Mouse (Mus musculus): ENCODE measurements around the gene Ankrd7. TPM values are rescaled to one million over a fixed set of nuclear protein-coding genes. Genes with fewer than 3 reads are reported as not detected.
A peak's percentile ranks its signal among the peaks of the same experiment; 100 is the strongest.

Ankrd7 gene
- total and polyA plus RNA-seq, 3 experiments = 0.20 TPM; not detected in 2

DNA sequence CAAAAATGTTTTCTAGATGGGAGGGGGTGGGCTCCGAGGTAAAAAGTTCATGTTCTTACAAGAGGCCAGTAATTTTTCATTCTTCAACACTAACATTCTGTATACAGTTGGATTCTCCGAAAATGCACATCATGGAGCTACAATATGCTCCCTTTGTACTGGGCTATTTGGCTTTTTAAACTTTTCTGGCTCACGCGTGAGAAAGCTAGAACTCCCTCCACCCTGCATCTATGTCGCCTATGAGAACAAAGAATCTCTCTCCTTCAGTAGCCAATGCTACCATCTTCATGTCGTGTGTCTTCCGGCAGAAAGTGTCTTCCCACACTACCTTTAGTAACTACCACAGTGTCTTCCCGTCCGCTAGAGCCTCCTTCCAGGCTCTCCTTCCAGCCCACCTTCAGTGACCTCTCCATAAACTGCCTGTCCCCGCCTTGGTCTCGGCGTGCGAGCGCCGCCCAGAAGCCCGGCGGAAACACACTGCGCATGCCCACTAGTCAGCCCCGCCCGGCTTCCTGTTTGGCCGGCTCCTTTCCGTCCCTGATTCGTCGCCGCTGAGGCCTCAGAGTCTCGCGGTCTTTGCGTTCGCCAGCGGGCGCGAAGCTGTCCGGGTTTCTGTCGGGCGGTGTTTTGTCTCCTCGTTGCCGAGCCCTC is 17.9 kb upstream of the Ankrd7 start, which contains the start of gene Lsm8:
TSS of gene Lsm8 (plus strand) at position 529 of the 651 bp plus-strand sequence.
- Histone ChIP-seq H3K79me2 (replicated peaks; ENCODE audit: control insufficient read depth, extremely low read depth, insufficient read depth, poor library complexity, severe bottlenecking) (peaks cover 12% of the 10 kb centered on the region), H3K27me3 (replicated peaks) (no peaks in the 10 kb centered on the region), H3K9me3 (replicated peaks; ENCODE audit: low read length) (no peaks in the 10 kb centered on the region), H3K4me1 (ENCODE audit: control insufficient read depth in 1 of 2, insufficient read depth in 2 of 2) (peaks cover 0 to 18% of the 10 kb centered on the region in 2 experiments; a peak in 2 of 4 replicates), H3K9ac (ENCODE audit: insufficient read depth, low read depth) (peak within 1 kb of the TSS; percentile 92), H3K27ac (ENCODE audit: insufficient read depth, low read depth) (peak within 1 kb of the TSS; percentile 65; the same call in 1 of the 2 replicates), H3K36me3 (replicated peaks in 1 of 2; ENCODE audit: control insufficient read depth in 1 of 2, insufficient read depth in 1 of 2, low read length in 1 of 2) (peaks cover 0 to 23% of the 10 kb centered on the region in 2 experiments), H3K4me2 (ENCODE audit: insufficient read depth, low read depth, poor library complexity, severe bottlenecking) (peak within 1 kb of the TSS; percentile 98), H3K4me3 (replicated peaks in 1 of 3; ENCODE audit: low read depth in 2 of 3, low read length in 2 of 3, poor library complexity in 1 of 3) (peak within 1 kb of the TSS; percentile 76 to 91 (median 84))
- TF ChIP-seq CTCF (conservative IDR thresholded peaks at IDR 0.05 in 1 of 2, IDR thresholded peaks at IDR 0.05 in 1 of 2; ENCODE audit: low read depth in 2 of 2, low read length in 2 of 2) = no peak
- no peak for TF ChIP-seq JUN (IDR thresholded peaks at IDR 0.05; ENCODE audit: insufficient read depth, low read depth, low read length)
- TF ChIP-seq IRF4 (IDR thresholded peaks at IDR 0.05; ENCODE audit: low read depth, low read length) = peak; percentile 16; the same call in 1 of the 2 replicates
- 0 out of 2 replicates have a peak, but pooled peaks have one; percentile 38 for TF ChIP-seq POLR2AphosphoS2 (IDR thresholded peaks at IDR 0.05; ENCODE audit: low read depth, low read length)
- no peak for TF ChIP-seq USF2 (conservative IDR thresholded peaks at IDR 0.05; ENCODE audit: low read depth, low read length)
- peak; percentile 92 for TF ChIP-seq POLR2A (IDR thresholded peaks at IDR 0.05; ENCODE audit: low read depth, low read length)
- TF ChIP-seq RAD21 (IDR thresholded peaks at IDR 0.05; ENCODE audit: low read depth, low read length) = no peak
- TF ChIP-seq E2F4 (IDR thresholded peaks at IDR 0.05; ENCODE audit: insufficient replicate concordance, low read depth, low read length) = peak; percentile 64; the same call in 1 of the 2 replicates
- no peak for TF ChIP-seq JUND (conservative IDR thresholded peaks at IDR 0.05; ENCODE audit: low read depth, low read length)
- no peak for TF ChIP-seq EP300 (IDR thresholded peaks at IDR 0.05; ENCODE audit: low read length)
- TF ChIP-seq ZC3H11A (IDR thresholded peaks at IDR 0.05; ENCODE audit: low read depth, low read length) = no peak
- TF ChIP-seq SIN3A (IDR thresholded peaks at IDR 0.05; ENCODE audit: low read length) = peak; percentile 74
- TF ChIP-seq KAT2A (IDR thresholded peaks at IDR 0.05; ENCODE audit: insufficient replicate concordance, low read length) = peak; percentile 80; the same call in 1 of the 2 replicates
- TF ChIP-seq GABPA (IDR thresholded peaks at IDR 0.05; ENCODE audit: insufficient replicate concordance, low read depth, low read length) = no peak
- TF ChIP-seq MAFK (IDR thresholded peaks at IDR 0.05; ENCODE audit: insufficient replicate concordance, low read length) = no peak
- TF ChIP-seq PAX5 (IDR thresholded peaks at IDR 0.05; ENCODE audit: low read length) = no peak
- TF ChIP-seq ZMIZ1 (IDR thresholded peaks at IDR 0.05; ENCODE audit: low read depth, low read length) = 0 out of 2 replicates have a peak, but pooled peaks have one; percentile 62
- TF ChIP-seq ETS1 (conservative IDR thresholded peaks at IDR 0.05; ENCODE audit: low read depth, low read length) = no peak
- peak; percentile 36; the same call in 1 of the 2 replicates for TF ChIP-seq MAZ (IDR thresholded peaks at IDR 0.05; ENCODE audit: low read depth, low read length)
- TF ChIP-seq BHLHE40 (IDR thresholded peaks at IDR 0.05; ENCODE audit: low read depth, low read length) = no peak
- TF ChIP-seq MEF2A (IDR thresholded peaks at IDR 0.05; ENCODE audit: borderline replicate concordance, low read depth, low read length) = no peak
- TF ChIP-seq TCF12 (IDR thresholded peaks at IDR 0.05; ENCODE audit: low read depth, low read length) = peak; percentile 86
- TF ChIP-seq ZKSCAN1 (IDR thresholded peaks at IDR 0.05; ENCODE audit: borderline replicate concordance, low read depth, low read length) = no peak
- peak; percentile 83 for TF ChIP-seq TBP (conservative IDR thresholded peaks at IDR 0.05; ENCODE audit: low read depth, low read length)
- peak; percentile 92 for TF ChIP-seq NRF1 (IDR thresholded peaks at IDR 0.05; ENCODE audit: low read depth, low read length)
- TF ChIP-seq UBTF (IDR thresholded peaks at IDR 0.05; ENCODE audit: low read depth, low read length) = 0 out of 2 replicates have a peak, but pooled peaks have one; percentile 28
- peak; percentile 94 for TF ChIP-seq ELF1 (IDR thresholded peaks at IDR 0.05; ENCODE audit: low read depth, low read length)
- no peak for TF ChIP-seq MAX (IDR thresholded peaks at IDR 0.05; ENCODE audit: low read length)
- TF ChIP-seq SMC3 (IDR thresholded peaks at IDR 0.05; ENCODE audit: low read depth, low read length) = no peak
- TF ChIP-seq NELFE (IDR thresholded peaks at IDR 0.05; ENCODE audit: low read depth, low read length) = peak; percentile 90; the same call in 1 of the 2 replicates
- no peak for TF ChIP-seq ZNF384 (IDR thresholded peaks at IDR 0.05; ENCODE audit: low read depth, low read length)
- TF ChIP-seq USF1 (IDR thresholded peaks at IDR 0.05; ENCODE audit: low read depth, low read length) = no peak
- TF ChIP-seq RCOR1 (conservative IDR thresholded peaks at IDR 0.05; ENCODE audit: low read depth, low read length) = no peak; the same call in 1 of the 2 replicates
- TF ChIP-seq CHD1 (IDR thresholded peaks at IDR 0.05; ENCODE audit: low read depth, low read length) = no peak
- peak; percentile 80 for TF ChIP-seq HCFC1 (IDR thresholded peaks at IDR 0.05; ENCODE audit: low read depth, low read length)
- peak; percentile 99 for TF ChIP-seq CHD2 (IDR thresholded peaks at IDR 0.05; ENCODE audit: low read length)
- peak; percentile 60; the same call in 1 of the 2 replicates for TF ChIP-seq MXI1 (IDR thresholded peaks at IDR 0.05; ENCODE audit: low read depth, low read length)
- TF ChIP-seq MYC (IDR thresholded peaks at IDR 0.05; ENCODE audit: low read depth, low read length) = no peak; the same call in 1 of the 2 replicates
- DNase-seq (ENCODE audit: extremely low read depth) = peak; percentile 95
- in situ Hi-C loops (cut with MboI; ENCODE audit: low pct_ligation_motif_present, low pct_unique_long_range_greater_than_20kb, low sequenced_read_pairs) = no loop called here
- dilution Hi-C loops (cut with MboI; ENCODE audit: extremely low pct_ligation_motif_present, extremely low pct_unique_long_range_greater_than_20kb, low sequenced_read_pairs) = no loop called here

All from CH12.LX (cell line).